Mouse (Mus musculus) limb, embryonic 13.5 days (tissue): Measurements from ENCODE around the gene Adsl. TPM values are rescaled to one million over a fixed set of nuclear protein-coding genes. Genes with fewer than 3 reads are reported as not detected.

Experiments
- ATAC-seq: fragments of 200-750 bp; cut with Nextera tagmentation; 2 replicates; pipeline ENCODE4 v1.8.0; 2017; ENCODE audit warnings: low read depth, moderate number of reproducible peaks, moderate TSS enrichment; ENCODE audit not compliant: low FRiP score
- H3K27ac ChIP-seq: fragments of 300-500 bp; sonication (generic); 2 replicates; pipeline ENCODE4 v1.5.1; 2015; ENCODE audit warnings: inconsistent platforms, mild to moderate bottlenecking, moderate library complexity
- H3K27me3 ChIP-seq: fragments of 300-500 bp; sonication (generic); 2 replicates; pipeline ENCODE4 v1.6.1; 2015; ENCODE audit warnings: mild to moderate bottlenecking, inconsistent platforms
- H3K36me3 ChIP-seq: fragments of 300-500 bp; sonication (generic); 2 replicates; pipeline ENCODE4 v1.6.1; 2015; ENCODE audit warnings: inconsistent platforms, mild to moderate bottlenecking, moderate library complexity
- H3K4me1 ChIP-seq: fragments of 300-500 bp; sonication (generic); 2 replicates; pipeline ENCODE4 v1.6.1; 2015; ENCODE audit warnings: inconsistent platforms
- H3K4me2 ChIP-seq: fragments of 300-500 bp; sonication (generic); replicated peaks from 2 replicates; pipeline ENCODE4 v1.6.1; 2015; ENCODE audit warnings: inconsistent platforms, mild to moderate bottlenecking, moderate library complexity
- H3K4me3 ChIP-seq: fragments of 300-500 bp; sonication (generic); 2 replicates; pipeline ENCODE4 v1.5.1; 2015; ENCODE audit warnings: moderate library complexity, mild to moderate bottlenecking, inconsistent platforms
- H3K9ac ChIP-seq: fragments of 300-500 bp; sonication (generic); 2 replicates; pipeline ENCODE4 v1.6.1; 2015; ENCODE audit warnings: mild to moderate bottlenecking, inconsistent platforms
- H3K9me3 ChIP-seq: fragments of 300-500 bp; sonication (generic); 2 replicates; pipeline ENCODE4 v1.6.1; 2016; ENCODE audit warnings: inconsistent platforms
- WGBS: fragments of 180-500 bp; shearing (Covaris S2); methylation state at CpG from one replicate; pipeline ENCODE4 v1.1.7; 2015; 5-methylcytosine and 5-hydroxymethylcytosine counted together
- polyA plus RNA-seq: library from polyadenylated mRNA; unstranded; fragments of >200 nt; fragmentation: Nextera tagmentation; extraction: Ambion mirVana; gene quantifications from 2 replicates; pipeline ENCODE4 v1.2.1, GENCODE M21; 2015

Gene Adsl
- polyA plus RNA-seq, 1 experiment from 2014 or later: 163 TPM

- ATAC-seq: no peak
- peaks cover 15% of the 10 kb centered on the region for H3K4me1 ChIP-seq
- no peak overlapping the region for H3K27ac ChIP-seq
- H3K9ac ChIP-seq: no peak overlapping the region
- peaks cover 40% of the 10 kb centered on the region for H3K36me3 ChIP-seq
- peak overlapping the region; percentile 92 for H3K4me3 ChIP-seq
- 90% methylated on average over 7 of the region's 7 CpGs for WGBS
- peak overlapping the region; percentile 85 for H3K4me2 ChIP-seq
- H3K9me3 ChIP-seq: no peaks in the 10 kb centered on the region
- no peaks in the 10 kb centered on the region for H3K27me3 ChIP-seq
These were observed 1.8 kb downstream of the Adsl start for GRCm38 (mm10) chr15:80950055-80950454.

- no peak for ATAC-seq
- 88% methylated on average over 9 of the region's 9 CpGs for WGBS
- Histone ChIP-seq H3K36me3 (peaks cover 78% of the 10 kb centered on the region), H3K4me2 (no peak overlapping the region), H3K4me1 (peaks cover 14% of the 10 kb centered on the region), H3K27ac (no peak overlapping the region), H3K9ac (no peak overlapping the region), H3K9me3 (no peaks in the 10 kb centered on the region), H3K4me3 (no peak overlapping the region), H3K27me3 (no peaks in the 10 kb centered on the region)
These were observed 5.7 kb downstream of the Adsl start for GRCm38 (mm10) chr15:80953971-80954370.

- Histone ChIP-seq H3K4me3 (no peak overlapping the region), H3K4me2 (no peak overlapping the region), H3K27ac (no peak overlapping the region), H3K4me1 (peaks cover 5% of the 10 kb centered on the region), H3K9me3 (no peaks in the 10 kb centered on the region), H3K9ac (no peak overlapping the region), H3K27me3 (no peaks in the 10 kb centered on the region), H3K36me3 (peaks cover 87% of the 10 kb centered on the region)
- WGBS: 86% methylated on average over 3 of the region's 3 CpGs
- ATAC-seq: no peak
These were observed 6.6 kb downstream of the Adsl start for GRCm38 (mm10) chr15:80954861-80955260.

- Histone ChIP-seq H3K4me1 (no peaks in the 10 kb centered on the region), H3K27ac (no peak overlapping the region), H3K4me3 (no peak overlapping the region), H3K9me3 (no peaks in the 10 kb centered on the region), H3K27me3 (no peaks in the 10 kb centered on the region), H3K36me3 (peaks cover 88% of the 10 kb centered on the region), H3K4me2 (no peak overlapping the region), H3K9ac (no peak overlapping the region)
- WGBS: 94% methylated on average over 12 of the region's 12 CpGs
- no peak for ATAC-seq
These were observed 7.6 kb downstream of the Adsl start for GRCm38 (mm10) chr15:80955836-80956438.

- no peak for ATAC-seq
- Histone ChIP-seq H3K9me3 (no peaks in the 10 kb centered on the region; the same call in 1 of the 2 replicates), H3K27me3 (no peaks in the 10 kb centered on the region), H3K4me2 (no peak overlapping the region), H3K27ac (no peak overlapping the region), H3K4me3 (no peak overlapping the region), H3K36me3 (peaks cover 59% of the 10 kb centered on the region), H3K4me1 (no peaks in the 10 kb centered on the region), H3K9ac (no peak overlapping the region)
- 86% methylated on average over 1 of the region's 1 CpGs for WGBS
These were observed 21.1 kb downstream of the Adsl start for GRCm38 (mm10) chr15:80969371-80969770.

- H3K27ac ChIP-seq: no peak overlapping the region
- WGBS: 27% methylated on average over 5 of the region's 5 CpGs
- H3K4me1 ChIP-seq: peaks cover 9% of the 10 kb centered on the region; the same call in 1 of the 2 replicates
- H3K27me3 ChIP-seq: no peaks in the 10 kb centered on the region
- H3K4me3 ChIP-seq: no peak overlapping the region
- H3K9me3 ChIP-seq: no peaks in the 10 kb centered on the region
- no peak for ATAC-seq
- H3K36me3 ChIP-seq: peaks cover 16% of the 10 kb centered on the region
- no peak overlapping the region for H3K4me2 ChIP-seq
- H3K9ac ChIP-seq: no peak overlapping the region
These were observed 26.0 kb downstream of the Adsl start for GRCm38 (mm10) chr15:80974311-80974710.

GRCm38 (mm10) chr15:80975666-80976065 is 27.4 kb downstream of the Adsl start:
- ATAC-seq: no peak
- Histone ChIP-seq H3K27me3 (no peaks in the 10 kb centered on the region), H3K27ac (no peak overlapping the region), H3K9me3 (no peaks in the 10 kb centered on the region), H3K4me3 (no peak overlapping the region), H3K4me1 (peaks cover 9% of the 10 kb centered on the region; the same call in 1 of the 2 replicates), H3K4me2 (no peak overlapping the region), H3K36me3 (peaks cover 3% of the 10 kb centered on the region), H3K9ac (no peak overlapping the region)
- 85% methylated on average over 3 of the region's 3 CpGs for WGBS

- no peak within 1 kb of the TSS for H3K27ac ChIP-seq
These were observed 29.5 kb downstream of the Adsl start, which contains the start of gene Sgsm3 for GRCm38 (mm10) chr15:80977620-80978334. TSS of gene Sgsm3 (plus strand) at chr15:80977765.

GRCm38 (mm10) chr15:80979611-80980010 is 31.3 kb downstream of the Adsl start:
- 84% methylated on average over 4 of the region's 4 CpGs for WGBS
- no peak overlapping the region for H3K4me2 ChIP-seq
- H3K9me3 ChIP-seq: no peaks in the 10 kb centered on the region
- no peak overlapping the region for H3K4me3 ChIP-seq
- no peaks in the 10 kb centered on the region for H3K27me3 ChIP-seq
- no peaks in the 10 kb centered on the region for H3K36me3 ChIP-seq
- H3K4me1 ChIP-seq: peaks cover 9% of the 10 kb centered on the region; the same call in 1 of the 2 replicates
- H3K9ac ChIP-seq: no peak overlapping the region
- no peak overlapping the region for H3K27ac ChIP-seq
- no peak for ATAC-seq

More at GRCm38 (mm10) chr15:80977620-80978334, 29.5 kb downstream of the Adsl start, which contains the start of gene Sgsm3:
- WGBS: under 1% methylated on average over 60 of the region's 67 CpGs
- ATAC-seq: peak; percentile 94
- peak within 1 kb of the TSS; percentile 77 for H3K9ac ChIP-seq
- no peaks in the 10 kb centered on the region for H3K36me3 ChIP-seq
- peaks cover 9% of the 10 kb centered on the region; the same call in 1 of the 2 replicates for H3K4me1 ChIP-seq
- peak within 1 kb of the TSS; percentile 85 for H3K4me3 ChIP-seq
- H3K27me3 ChIP-seq: no peaks in the 10 kb centered on the region
- H3K4me2 ChIP-seq: peak within 1 kb of the TSS; percentile 90
- no peaks in the 10 kb centered on the region for H3K9me3 ChIP-seq

GRCm38 (mm10) chr15:80981176-80981575 is 32.9 kb downstream of the Adsl start:
- WGBS: 84% methylated on average over 4 of the region's 4 CpGs
- H3K4me2 ChIP-seq: no peak overlapping the region
- no peaks in the 10 kb centered on the region for H3K27me3 ChIP-seq
- peaks cover 9% of the 10 kb centered on the region; the same call in 1 of the 2 replicates for H3K4me1 ChIP-seq
- H3K9me3 ChIP-seq: no peaks in the 10 kb centered on the region
- no peak overlapping the region for H3K4me3 ChIP-seq
- H3K27ac ChIP-seq: no peak overlapping the region
- no peak overlapping the region for H3K9ac ChIP-seq
- no peak for ATAC-seq
- no peaks in the 10 kb centered on the region for H3K36me3 ChIP-seq

GRCm38 (mm10) chr15:80983264-80983663 is 35.0 kb downstream of the Adsl start:
- Histone ChIP-seq H3K27ac (no peak overlapping the region), H3K9ac (no peak overlapping the region), H3K36me3 (no peaks in the 10 kb centered on the region), H3K4me2 (no peak overlapping the region), H3K27me3 (no peaks in the 10 kb centered on the region), H3K4me1 (peaks cover 4% of the 10 kb centered on the region; the same call in 1 of the 2 replicates), H3K9me3 (no peaks in the 10 kb centered on the region), H3K4me3 (no peak overlapping the region)
- no peak for ATAC-seq
- WGBS: 81% methylated on average over 2 of the region's 2 CpGs

GRCm38 (mm10) chr15:80988331-80988730 is 40.0 kb downstream of the Adsl start:
- Histone ChIP-seq H3K4me1 (no peaks in the 10 kb centered on the region), H3K9me3 (no peaks in the 10 kb centered on the region), H3K36me3 (no peaks in the 10 kb centered on the region), H3K27me3 (no peaks in the 10 kb centered on the region), H3K9ac (no peak overlapping the region), H3K27ac (no peak overlapping the region), H3K4me2 (no peak overlapping the region), H3K4me3 (no peak overlapping the region)
- 30% methylated on average over 1 of the region's 1 CpGs for WGBS
- no peak for ATAC-seq
